ENCODE assay signal across 8 mouse cellular contexts in genomic region chr7:24845713-24846112, GRCm38 (mm10). TPM values are rescaled to one million over a fixed set of nuclear protein-coding genes. Genes with fewer than 3 reads are reported as not detected.
DNase-seq lines count a peak whose midpoint lies in the region; ATAC-seq lines count a peak whose summit lies in the region.

No protein-coding gene starts in this region.

- DNase-seq in lung, postnatal 10 days, result no peak
- DNase-seq in WW6 (ENCODE audit: low read depth, low spot score), result peak; percentile 65
- DNase-seq in frontal cortex, adult 2 months (ENCODE audit: extremely low spot score in 1 of 2, low spot score in 1 of 2), result no peak
- DNase-seq in ovary, postnatal 14 days (ENCODE audit: low spot score), result no peak
- DNase-seq in cerebellum, adult 11 months, result no peak

- no peaks in the 10 kb centered on the region for H3K27me3 ChIP-seq in lung, embryonic 16.5 days (ENCODE audit: control insufficient read depth, insufficient read depth, low read depth, low read length)

- H3K4me2 ChIP-seq in lung, embryonic 16.5 days (ENCODE audit: low read depth, low read length), result no peak overlapping the region

- H3K36me3 ChIP-seq in lung, embryonic 16.5 days (ENCODE audit: control insufficient read depth, insufficient read depth, low read length), result no peaks in the 10 kb centered on the region

- no peaks in the 10 kb centered on the region for H3K9me3 ChIP-seq in lung, embryonic 16.5 days (ENCODE audit: control insufficient read depth, low read length)

- no peak overlapping the region for H3K9ac ChIP-seq in lung, embryonic 16.5 days (ENCODE audit: low read length)

- no peak overlapping the region for H3K4me3 ChIP-seq in lung, embryonic 16.5 days (ENCODE audit: low read length)

- no peak overlapping the region for H3K27ac ChIP-seq in lung, embryonic 16.5 days (ENCODE audit: low read length)

- ATAC-seq in lung, embryonic 16.5 days (ENCODE audit: low read depth), result 0 out of 2 replicates have a peak, but pooled peaks have one; percentile 45
- ATAC-seq in granulocyte monocyte progenitor cell, adult 5-6 weeks (replicated peaks; ENCODE audit: poor library complexity, severe bottlenecking), result peak; percentile 99
- ATAC-seq in monocyte, adult 5-6 weeks (replicated peaks; ENCODE audit: insufficient number of reproducible peaks, low FRiP score, low TSS enrichment, poor library complexity, severe bottlenecking), result peak; percentile 80

- H3K4me1 ChIP-seq in lung, embryonic 16.5 days (replicated peaks; ENCODE audit: control insufficient read depth, insufficient read depth, low read length), result no peaks in the 10 kb centered on the region

- under 1% methylated on average over 6 of the region's 6 CpGs for WGBS in lung, embryonic 16.5 days

RNA-seq across cellular contexts. Expression of gene Gm9844, which starts 16.3 kb away (rescaled TPM):
- polyA plus RNA-seq in lung, embryonic 16.5 days (2015; fragmentation: Nextera tagmentation; extraction: Ambion mirVana), result 19.5 and 20.6 TPM in 2 replicates
- total RNA-seq in granulocyte monocyte progenitor cell, adult 5-6 weeks (2014; fragmentation: Nextera tagmentation), result 3.2 and 7.1 TPM in 2 replicates
- total RNA-seq in granulocyte monocyte progenitor cell, adult 5-6 weeks (2017), result 3.6 and 12.8 TPM in 2 replicates
- 16.3 to 23.7 TPM (median 19.1 TPM) in 3 replicates for total RNA-seq in monocyte, adult 5-6 weeks (2017)
- 9.6 and 13.7 TPM in 2 replicates for polyA plus RNA-seq in frontal cortex, adult 2 months (2012; rRNA removed)

RNA-seq across cellular contexts. Expression of gene Lypd4, which starts 24.0 kb away (rescaled TPM):
- polyA plus RNA-seq in lung, embryonic 16.5 days (2015; fragmentation: Nextera tagmentation; extraction: Ambion mirVana), result not detected in 2 replicates
- not detected in 2 replicates for total RNA-seq in granulocyte monocyte progenitor cell, adult 5-6 weeks (2014; fragmentation: Nextera tagmentation)
- total RNA-seq in granulocyte monocyte progenitor cell, adult 5-6 weeks (2017), result not detected in 2 replicates
- total RNA-seq in monocyte, adult 5-6 weeks (2017), result not detected in 3 replicates
- not detected in 2 replicates for polyA plus RNA-seq in frontal cortex, adult 2 months (2012; rRNA removed)

RNA-seq across cellular contexts. Expression of gene Dmrtc2, which starts 24.1 kb away (rescaled TPM):
- polyA plus RNA-seq in lung, embryonic 16.5 days (2015; fragmentation: Nextera tagmentation; extraction: Ambion mirVana), result not detected in 2 replicates
- not detected in 2 replicates for total RNA-seq in granulocyte monocyte progenitor cell, adult 5-6 weeks (2014; fragmentation: Nextera tagmentation)
- not detected in 2 replicates for total RNA-seq in granulocyte monocyte progenitor cell, adult 5-6 weeks (2017)
- not detected in 3 replicates for total RNA-seq in monocyte, adult 5-6 weeks (2017)
- 0.06 TPM in 1 of 2 replicates, not detected in the other for polyA plus RNA-seq in frontal cortex, adult 2 months (2012; rRNA removed)

RNA-seq across cellular contexts. Expression of gene Rps19, which starts 38.5 kb away (rescaled TPM):
- 2,580 and 2,777 TPM in 2 replicates for polyA plus RNA-seq in lung, embryonic 16.5 days (2015; fragmentation: Nextera tagmentation; extraction: Ambion mirVana)
- 4,360 and 4,453 TPM in 2 replicates for total RNA-seq in granulocyte monocyte progenitor cell, adult 5-6 weeks (2014; fragmentation: Nextera tagmentation)
- 1,417 and 1,663 TPM in 2 replicates for total RNA-seq in granulocyte monocyte progenitor cell, adult 5-6 weeks (2017)
- total RNA-seq in monocyte, adult 5-6 weeks (2017), result 599 to 964 TPM (median 888 TPM) in 3 replicates
- polyA plus RNA-seq in frontal cortex, adult 2 months (2012; rRNA removed), result 319 and 386 TPM in 2 replicates

RNA-seq across cellular contexts. Expression of gene Cd79a, which starts 51.5 kb away (rescaled TPM):
- 0.62 and 0.78 TPM in 2 replicates for polyA plus RNA-seq in lung, embryonic 16.5 days (2015; fragmentation: Nextera tagmentation; extraction: Ambion mirVana)
- not detected in 2 replicates for total RNA-seq in granulocyte monocyte progenitor cell, adult 5-6 weeks (2014; fragmentation: Nextera tagmentation)
- total RNA-seq in granulocyte monocyte progenitor cell, adult 5-6 weeks (2017), result not detected in 2 replicates
- 26.8 to 46.7 TPM (median 35.0 TPM) in 3 replicates for total RNA-seq in monocyte, adult 5-6 weeks (2017)
- polyA plus RNA-seq in frontal cortex, adult 2 months (2012; rRNA removed), result 0.72 and 0.86 TPM in 2 replicates

Comparison
In these comparisons a context has a peak if more than half of its experiments do, and no peak if none do; other contexts are left out.
1. ATAC-seq: peak in every context shown above with its lines; median percentile 99 in granulocyte monocyte progenitor cell, adult 5-6 weeks; 80 in monocyte, adult 5-6 weeks; 45 in lung, embryonic 16.5 days.